In the genomic region with DNA sequence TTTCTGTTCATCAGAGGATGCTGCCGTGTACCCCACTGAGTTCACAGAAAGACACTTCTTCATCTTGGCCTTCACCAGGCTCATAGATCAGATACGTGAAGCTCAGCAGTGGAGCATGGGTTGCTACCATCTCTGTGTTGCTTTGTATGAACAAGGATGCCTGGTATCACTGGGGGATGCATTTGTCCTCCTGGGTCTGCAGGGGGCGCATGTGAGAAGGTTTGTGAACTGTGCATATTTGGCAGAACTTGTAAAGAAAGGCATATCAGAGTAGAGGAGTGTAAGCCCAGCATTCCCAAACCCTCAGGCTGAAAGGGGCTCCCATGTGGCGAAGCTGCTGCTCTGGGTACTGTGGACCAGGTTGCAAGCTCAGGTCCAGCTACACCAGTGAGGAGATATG, we compare ENCODE assay signal across 14 mouse cellular contexts. TPM values are rescaled to one million over a fixed set of nuclear protein-coding genes. Genes with fewer than 3 reads are reported as not detected.
DNase-seq lines count a peak whose midpoint lies in the region; ATAC-seq and TF ChIP-seq lines count a peak whose summit lies in the region.
"Had no signal": no experiment of that assay in that cellular context is flagged by ENCODE, and none has a peak within 500 bp of the region (broad histone marks: within the 10 kb centered on the region; RNA-seq: fewer than 3 reads in every experiment).

No protein-coding gene starts in this region.

- H3K9me3 ChIP-seq in intestine, postnatal 0 days (ENCODE audit: control insufficient read depth), result no peaks in the 10 kb centered on the region
- H3K9me3 ChIP-seq in intestine, embryonic 16.5 days (ENCODE audit: control insufficient read depth, low read length), result no peaks in the 10 kb centered on the region
- H3K9me3 ChIP-seq in E14TG2a.4 (ENCODE audit: low read length), result no peaks in the 10 kb centered on the region
- H3K9me3 ChIP-seq in forebrain, embryonic 16.5 days (ENCODE audit: control insufficient read depth, low read length), result no peaks in the 10 kb centered on the region
- H3K9me3 ChIP-seq: intestine, embryonic 15.5 days had no signal

- H3K36me3 ChIP-seq in intestine, postnatal 0 days (ENCODE audit: control insufficient read depth, insufficient read depth), result no peaks in the 10 kb centered on the region
- H3K36me3 ChIP-seq in intestine, embryonic 16.5 days (ENCODE audit: control insufficient read depth, insufficient read depth, low read length), result no peaks in the 10 kb centered on the region
- H3K36me3 ChIP-seq in E14TG2a.4 (ENCODE audit: insufficient read depth, low read length), result no peaks in the 10 kb centered on the region
- H3K36me3 ChIP-seq in forebrain, embryonic 16.5 days (ENCODE audit: control insufficient read depth, insufficient read depth), result no peaks in the 10 kb centered on the region
- H3K36me3 ChIP-seq: intestine, embryonic 15.5 days had no signal

- H3K4me1 ChIP-seq in intestine, postnatal 0 days (replicated peaks; ENCODE audit: control insufficient read depth, insufficient read depth, low read length), result no peaks in the 10 kb centered on the region
- no peaks in the 10 kb centered on the region for H3K4me1 ChIP-seq in intestine, embryonic 16.5 days (ENCODE audit: control insufficient read depth, insufficient read depth, low read length)
- H3K4me1 ChIP-seq in E14TG2a.4 (replicated peaks; ENCODE audit: low read depth, low read length), result no peaks in the 10 kb centered on the region
- H3K4me1 ChIP-seq in forebrain, embryonic 16.5 days (replicated peaks; ENCODE audit: control insufficient read depth, insufficient read depth, low read length), result no peaks in the 10 kb centered on the region
- H3K4me1 ChIP-seq: intestine, embryonic 15.5 days had no signal

- CTCF ChIA-PET in Patski (lab: Charles Lee), result no interaction called here

- H3K4me3 ChIP-seq in intestine, postnatal 0 days (ENCODE audit: low read depth, low read length), result no peak overlapping the region
- no peak overlapping the region for H3K4me3 ChIP-seq in intestine, embryonic 16.5 days (ENCODE audit: low read length)
- H3K4me3 ChIP-seq in E14TG2a.4 (replicated peaks; ENCODE audit: low read length), result no peak overlapping the region
- H3K4me3 ChIP-seq in forebrain, embryonic 16.5 days (replicated peaks; ENCODE audit: low read length), result no peak overlapping the region
- H3K4me3 ChIP-seq: intestine, embryonic 15.5 days had no signal

- H3K27ac ChIP-seq in intestine, postnatal 0 days (ENCODE audit: low read depth, low read length), result no peak overlapping the region
- H3K27ac ChIP-seq in intestine, embryonic 16.5 days (ENCODE audit: low read length), result no peak overlapping the region
- no peak overlapping the region for H3K27ac ChIP-seq in forebrain, embryonic 16.5 days (ENCODE audit: low read length)
- H3K27ac ChIP-seq: intestine, embryonic 15.5 days had no signal

- POLR2A ChIA-PET in Patski (lab: Charles Lee), result no interaction called here

- ATAC-seq in intestine, postnatal 0 days, result no peak
- ATAC-seq in intestine, embryonic 16.5 days, result no peak
- no peak for ATAC-seq in Patski
- no peak for ATAC-seq in forebrain, embryonic 16.5 days
- ATAC-seq: intestine, embryonic 15.5 days had no signal

- no peak for DNase-seq in Patski (ENCODE audit: low read depth, low spot score)
- DNase-seq in induced T-regulatory cell, adult 2 months (ENCODE audit: low read depth), result peak; percentile 2
- no peak for DNase-seq in urinary bladder, postnatal 36 days (ENCODE audit: low spot score in 2 of 2)
- DNase-seq: embryo, embryonic 11 days; lung, postnatal 14 days; thymus, adult 2 months had no signal

- TF ChIP-seq CTCF in intestine, postnatal 0 days (IDR thresholded peaks at IDR 0.05; ENCODE audit: low read depth), result peak; percentile 23; the same call in 1 of the 2 replicates
- TF ChIP-seq CTCF in E14TG2a.4 (conservative IDR thresholded peaks at IDR 0.05; ENCODE audit: low read length), result peak; percentile 50
- TF ChIP-seq CTCF in Patski (IDR thresholded peaks at IDR 0.05), result peak; percentile 48

- no peaks in the 10 kb centered on the region for H3K27me3 ChIP-seq in intestine, postnatal 0 days (replicated peaks; ENCODE audit: control insufficient read depth, insufficient read depth, low read length)
- no peaks in the 10 kb centered on the region for H3K27me3 ChIP-seq in intestine, embryonic 16.5 days (replicated peaks; ENCODE audit: control insufficient read depth, insufficient read depth, low read length)
- H3K27me3 ChIP-seq in E14TG2a.4 (ENCODE audit: insufficient read depth, low read length) (no peaks in the 10 kb centered on the region), Patski (peaks cover 11% of the 10 kb centered on the region)
- no peaks in the 10 kb centered on the region for H3K27me3 ChIP-seq in forebrain, embryonic 16.5 days (replicated peaks; ENCODE audit: control insufficient read depth, insufficient read depth, low read length)
- H3K27me3 ChIP-seq: intestine, embryonic 15.5 days had no signal

- no peak overlapping the region for H3K9ac ChIP-seq in intestine, postnatal 0 days (ENCODE audit: low read depth, low read length)
- no peak overlapping the region for H3K9ac ChIP-seq in intestine, embryonic 16.5 days (ENCODE audit: low read depth, low read length)
- no peak overlapping the region for H3K9ac ChIP-seq in forebrain, embryonic 16.5 days (replicated peaks; ENCODE audit: low read depth, low read length)
- H3K9ac ChIP-seq: intestine, embryonic 15.5 days had no signal

- in situ Hi-C loops in Patski (cut with MboI; ENCODE audit: low pct_unique_long_range_greater_than_20kb), result no loop called here

- WGBS in intestine, postnatal 0 days, result 65% methylated on average over 4 of the region's 4 CpGs
- WGBS in intestine, embryonic 16.5 days, result 65% methylated on average over 4 of the region's 4 CpGs
- 66% methylated on average over 4 of the region's 4 CpGs for WGBS in forebrain, embryonic 16.5 days

- no peak overlapping the region for H3K4me2 ChIP-seq in intestine, postnatal 0 days (replicated peaks; ENCODE audit: low read depth)
- H3K4me2 ChIP-seq in intestine, embryonic 16.5 days (ENCODE audit: low read depth, low read length), result no peak overlapping the region
- no peak overlapping the region for H3K4me2 ChIP-seq in forebrain, embryonic 16.5 days (ENCODE audit: low read length)
- H3K4me2 ChIP-seq: intestine, embryonic 15.5 days had no signal

RNA-seq across cellular contexts. Expression of a gene that starts 4.6 kb away (rescaled TPM):
- polyA plus RNA-seq in intestine, postnatal 0 days (2015; fragmentation: Nextera tagmentation; extraction: Ambion mirVana), result not detected in 2 replicates
- polyA plus RNA-seq in intestine, embryonic 16.5 days (2015; fragmentation: Nextera tagmentation; extraction: Ambion mirVana), result not detected in 2 replicates
- not detected for polyA plus RNA-seq in Patski (2021)
- not detected in 2 replicates for polyA plus RNA-seq in forebrain, embryonic 16.5 days (2015; fragmentation: Nextera tagmentation; extraction: Ambion mirVana)
- polyA plus RNA-seq: heart, embryonic 14.5 days; intestine, embryonic 15.5 days; limb, embryonic 11.5 days; midbrain, postnatal 0 days had no signal

RNA-seq across cellular contexts. Expression of a gene that starts 10.9 kb away (rescaled TPM):
- polyA plus RNA-seq in intestine, postnatal 0 days (2015; fragmentation: Nextera tagmentation; extraction: Ambion mirVana), result not detected in 2 replicates
- polyA plus RNA-seq in intestine, embryonic 16.5 days (2015; fragmentation: Nextera tagmentation; extraction: Ambion mirVana), result not detected in 2 replicates
- polyA plus RNA-seq in Patski (2021), result not detected
- not detected in 2 replicates for polyA plus RNA-seq in forebrain, embryonic 16.5 days (2015; fragmentation: Nextera tagmentation; extraction: Ambion mirVana)
- polyA plus RNA-seq: heart, embryonic 14.5 days; intestine, embryonic 15.5 days; limb, embryonic 11.5 days; thymus, adult 2 months had no signal

RNA-seq across cellular contexts. Expression of a gene that starts 23.7 kb away (rescaled TPM):
- not detected in 2 replicates for polyA plus RNA-seq in intestine, postnatal 0 days (2015; fragmentation: Nextera tagmentation; extraction: Ambion mirVana)
- polyA plus RNA-seq in intestine, embryonic 16.5 days (2015; fragmentation: Nextera tagmentation; extraction: Ambion mirVana), result not detected in 2 replicates
- polyA plus RNA-seq in Patski (2021), result not detected
- polyA plus RNA-seq in forebrain, embryonic 16.5 days (2015; fragmentation: Nextera tagmentation; extraction: Ambion mirVana), result not detected in 2 replicates
- polyA plus RNA-seq: heart, embryonic 14.5 days; intestine, embryonic 15.5 days; limb, embryonic 11.5 days; midbrain, postnatal 0 days; thymus, adult 2 months had no signal

RNA-seq across cellular contexts. Expression of a gene that starts 26.2 kb away (rescaled TPM):
- not detected in 2 replicates for polyA plus RNA-seq in intestine, postnatal 0 days (2015; fragmentation: Nextera tagmentation; extraction: Ambion mirVana)
- polyA plus RNA-seq in intestine, embryonic 16.5 days (2015; fragmentation: Nextera tagmentation; extraction: Ambion mirVana), result not detected in 2 replicates
- not detected for polyA plus RNA-seq in Patski (2021)
- not detected in 2 replicates for polyA plus RNA-seq in forebrain, embryonic 16.5 days (2015; fragmentation: Nextera tagmentation; extraction: Ambion mirVana)
- polyA plus RNA-seq: heart, embryonic 14.5 days; intestine, embryonic 15.5 days; limb, embryonic 11.5 days; midbrain, postnatal 0 days; thymus, adult 2 months had no signal

RNA-seq across cellular contexts. Expression of a gene that starts 33.7 kb away (rescaled TPM):
- polyA plus RNA-seq in intestine, postnatal 0 days (2015; fragmentation: Nextera tagmentation; extraction: Ambion mirVana), result not detected in 2 replicates
- not detected in 2 replicates for polyA plus RNA-seq in intestine, embryonic 16.5 days (2015; fragmentation: Nextera tagmentation; extraction: Ambion mirVana)
- not detected for polyA plus RNA-seq in Patski (2021)
- not detected in 2 replicates for polyA plus RNA-seq in forebrain, embryonic 16.5 days (2015; fragmentation: Nextera tagmentation; extraction: Ambion mirVana)
- polyA plus RNA-seq: heart, embryonic 14.5 days; intestine, embryonic 15.5 days; limb, embryonic 11.5 days; midbrain, postnatal 0 days; thymus, adult 2 months had no signal
